31 mouse cellular contexts compared by ENCODE assay signal in the genomic region with DNA sequence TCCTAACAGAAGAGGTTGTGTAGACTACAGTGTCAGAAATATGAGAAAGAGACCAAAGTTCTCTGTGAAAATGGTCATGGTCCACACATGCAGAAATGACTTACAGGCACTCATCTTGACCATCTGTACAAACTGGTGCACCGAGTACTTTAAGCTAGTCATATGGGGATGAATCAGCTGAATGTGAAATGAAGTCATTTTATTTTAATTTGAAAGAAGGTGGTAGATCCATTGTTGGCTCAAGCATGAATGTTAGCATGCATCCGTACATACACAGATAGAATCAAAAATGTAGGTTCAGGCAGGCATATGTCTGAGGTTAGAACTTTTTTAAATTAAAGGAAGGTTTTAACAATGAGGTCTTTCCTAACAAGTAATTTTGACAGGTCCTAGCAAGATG.
"Had no signal": no experiment of that assay in that cellular context is flagged by ENCODE, and none has a peak within 500 bp of the region (broad histone marks: within the 10 kb centered on the region; RNA-seq: fewer than 3 reads in every experiment).

No protein-coding gene starts in this region.

- H3K4me3 ChIP-seq: limb, embryonic 10.5 days; limb, embryonic 12.5 days; limb, embryonic 13.5 days; limb, embryonic 15.5 days; liver, embryonic 12.5 days; liver, embryonic 13.5 days; liver, embryonic 15.5 days; lung, embryonic 15.5 days; megakaryocyte, embryonic 14.5 days; midbrain, embryonic 10.5 days; midbrain, embryonic 12.5 days; midbrain, embryonic 13.5 days; midbrain, embryonic 15.5 days; myocyte had no signal

- H3K4me1 ChIP-seq: limb, embryonic 10.5 days; limb, embryonic 12.5 days; limb, embryonic 13.5 days; limb, embryonic 15.5 days; liver, embryonic 12.5 days; liver, embryonic 13.5 days; liver, embryonic 15.5 days; lung, embryonic 15.5 days; megakaryocyte, embryonic 14.5 days; midbrain, embryonic 10.5 days; midbrain, embryonic 12.5 days; midbrain, embryonic 13.5 days; midbrain, embryonic 15.5 days had no signal

- H3K27me3 ChIP-seq: limb, embryonic 12.5 days; limb, embryonic 13.5 days; limb, embryonic 15.5 days; liver, embryonic 12.5 days; liver, embryonic 13.5 days; liver, embryonic 15.5 days; lung, embryonic 15.5 days; megakaryocyte, embryonic 14.5 days; midbrain, embryonic 12.5 days; midbrain, embryonic 13.5 days; midbrain, embryonic 15.5 days had no signal

- DNase-seq: left cerebral cortex, postnatal 4 days; liver; liver, embryonic 13.5 days; liver, postnatal 0 days; lung, adult 18-20 months; lung, adult 2 months; lung, embryonic 14.5 days; lung, postnatal 10 days; lung, postnatal 14 days; lung, postnatal 36 days; lung, postnatal 4 days; midbrain, embryonic 14.5 days had no signal

- H3K9me3 ChIP-seq: limb, embryonic 10.5 days; limb, embryonic 12.5 days; limb, embryonic 15.5 days; liver, embryonic 12.5 days; liver, embryonic 13.5 days; liver, embryonic 15.5 days; lung, embryonic 15.5 days; midbrain, embryonic 10.5 days; midbrain, embryonic 12.5 days; midbrain, embryonic 13.5 days; midbrain, embryonic 15.5 days had no signal

- H3K9ac ChIP-seq: limb, embryonic 12.5 days; limb, embryonic 13.5 days; limb, embryonic 15.5 days; liver, embryonic 12.5 days; liver, embryonic 13.5 days; liver, embryonic 14.5 days; liver, embryonic 15.5 days; liver, postnatal 0 days; lung, embryonic 14.5 days; lung, embryonic 15.5 days; midbrain, embryonic 12.5 days; midbrain, embryonic 13.5 days; midbrain, embryonic 15.5 days had no signal

- H3K27ac ChIP-seq: limb, embryonic 10.5 days; limb, embryonic 12.5 days; limb, embryonic 13.5 days; limb, embryonic 15.5 days; liver, embryonic 12.5 days; liver, embryonic 13.5 days; liver, embryonic 14.5 days; liver, embryonic 15.5 days; lung, embryonic 15.5 days; macrophage; midbrain, embryonic 10.5 days; midbrain, embryonic 12.5 days; midbrain, embryonic 13.5 days; midbrain, embryonic 15.5 days had no signal

- ATAC-seq: liver, embryonic 12.5 days; liver, postnatal 0 days; lung, postnatal 0 days; midbrain, embryonic 13.5 days; midbrain, embryonic 15.5 days; midbrain, embryonic 16.5 days had no signal

- H3K4me2 ChIP-seq: limb, embryonic 12.5 days; limb, embryonic 13.5 days; limb, embryonic 15.5 days; liver, embryonic 11.5 days; liver, embryonic 12.5 days; liver, embryonic 13.5 days; liver, embryonic 15.5 days; lung, embryonic 14.5 days; lung, embryonic 15.5 days; midbrain, embryonic 11.5 days; midbrain, embryonic 12.5 days; midbrain, embryonic 13.5 days; midbrain, embryonic 15.5 days had no signal

- H3K36me3 ChIP-seq: limb, embryonic 10.5 days; limb, embryonic 12.5 days; limb, embryonic 13.5 days; limb, embryonic 15.5 days; liver, embryonic 12.5 days; liver, embryonic 13.5 days; liver, embryonic 15.5 days; lung, embryonic 15.5 days; midbrain, embryonic 10.5 days; midbrain, embryonic 12.5 days; midbrain, embryonic 13.5 days; midbrain, embryonic 15.5 days had no signal
